Mouse (Mus musculus) midbrain, embryonic 11.5 days (tissue): ENCODE measurements around the gene Tfap2a. TPM values are rescaled to one million over a fixed set of nuclear protein-coding genes. Genes with fewer than 3 reads are reported as not detected.

Experiments used
- ATAC-seq: fragments of 200-750 bp; cut with Nextera tagmentation; 2 replicates; pipeline ENCODE4 v1.8.0; 2017; ENCODE audit warnings: moderate TSS enrichment, moderate library complexity; ENCODE audit not compliant: low FRiP score
- DNase-seq: peaks from one replicate; pipeline ENCODE4 v3.0.0; 2015; ENCODE audit warnings: low spot score; ENCODE audit errors: missing footprints
- H3K27ac ChIP-seq: fragments of 300-500 bp; sonication (generic); 2 replicates; pipeline ENCODE4 v1.5.1; 2014; ENCODE audit warnings: low read depth, low read length
- H3K27me3 ChIP-seq: fragments of 300-500 bp; sonication (generic); 2 replicates; pipeline ENCODE4 v1.6.1; 2014; ENCODE audit warnings: mild to moderate bottlenecking, low read length, moderate library complexity, mixed read lengths; ENCODE audit not compliant: control insufficient read depth, insufficient read depth
- H3K36me3 ChIP-seq: fragments of 300-500 bp; sonication (generic); 2 replicates; pipeline ENCODE4 v1.6.1; 2014; ENCODE audit warnings: mild to moderate bottlenecking, low read length, moderate library complexity, mixed read lengths; ENCODE audit not compliant: control insufficient read depth, insufficient read depth
- H3K4me1 ChIP-seq: fragments of 300-500 bp; sonication (generic); 2 replicates; pipeline ENCODE4 v1.6.1; 2014; ENCODE audit warnings: low read length; ENCODE audit not compliant: control insufficient read depth, insufficient read depth
- H3K4me2 ChIP-seq: fragments of 300-500 bp; sonication (generic); 2 replicates; pipeline ENCODE4 v1.6.1; 2014; ENCODE audit warnings: mild to moderate bottlenecking, moderate library complexity
- H3K4me3 ChIP-seq: fragments of 300-500 bp; sonication (generic); 2 replicates; pipeline ENCODE4 v1.5.1; 2014; ENCODE audit warnings: low read depth, low read length
- H3K9ac ChIP-seq: fragments of 300-500 bp; sonication (generic); 2 replicates; pipeline ENCODE4 v1.6.1; 2014; ENCODE audit warnings: low read length
- H3K9me3 ChIP-seq: fragments of 300-500 bp; sonication (generic); 2 replicates; pipeline ENCODE4 v1.6.1; 2016; ENCODE audit warnings: low read length; ENCODE audit not compliant: control insufficient read depth
- WGBS: fragments of 180-500 bp; shearing (Covaris S2); extraction: QIAGEN DNeasy Blood & Tissue Kit; methylation state at CpG from one replicate; pipeline ENCODE4 v1.1.7; 2014; 5-methylcytosine and 5-hydroxymethylcytosine counted together
- polyA plus RNA-seq: library from polyadenylated mRNA; unstranded; fragments of >200 nt; fragmentation: Nextera tagmentation; extraction: Ambion mirVana; gene quantifications from 2 replicates; pipeline ENCODE4 v1.2.1, GENCODE M21; 2014

Gene Tfap2a
- polyA plus RNA-seq, 1 experiment from 2014 or later = 3.0 TPM

GRCm38 (mm10) chr13:40744111-40744805 is 6.1 kb upstream of the Tfap2a start:
- under 1% methylated on average over 19 of the region's 19 CpGs for WGBS
- H3K4me3 ChIP-seq = no peak overlapping the region
- DNase-seq = peak; percentile 87

GRCm38 (mm10) chr13:40743221-40743620 is 5.0 kb upstream of the Tfap2a start:
- H3K27me3 ChIP-seq = peaks cover 89% of the 10 kb centered on the region
- H3K36me3 ChIP-seq = no peaks in the 10 kb centered on the region
- H3K4me2 ChIP-seq = no peak overlapping the region
- 5% methylated on average over 4 of the region's 4 CpGs for WGBS
- no peaks in the 10 kb centered on the region for H3K4me1 ChIP-seq
- no peak overlapping the region for H3K27ac ChIP-seq
- no peak overlapping the region for H3K9ac ChIP-seq
- no peaks in the 10 kb centered on the region; the same call in 1 of the 2 replicates for H3K9me3 ChIP-seq
- DNase-seq = peak; percentile 92
- H3K4me3 ChIP-seq = no peak overlapping the region
- no peak for ATAC-seq

More at GRCm38 (mm10) chr13:40744111-40744805, 6.1 kb upstream of the Tfap2a start:
- Histone ChIP-seq H3K27ac (no peak overlapping the region), H3K4me2 (no peak overlapping the region; the same call in 1 of the 2 replicates), H3K4me1 (no peaks in the 10 kb centered on the region), H3K36me3 (no peaks in the 10 kb centered on the region), H3K9me3 (no peaks in the 10 kb centered on the region; the same call in 1 of the 2 replicates), H3K27me3 (peaks cover 82% of the 10 kb centered on the region), H3K9ac (no peak overlapping the region)
- no peak for ATAC-seq

GRCm38 (mm10) chr13:40741841-40742550 is 3.8 kb upstream of the Tfap2a start:
- Histone ChIP-seq H3K4me1 (no peaks in the 10 kb centered on the region; the same call in 1 of the 2 replicates), H3K27ac (no peak overlapping the region), H3K27me3 (peaks cover 95% of the 10 kb centered on the region), H3K36me3 (no peaks in the 10 kb centered on the region), H3K4me3 (no peak overlapping the region), H3K9ac (no peak overlapping the region), H3K4me2 (no peak overlapping the region), H3K9me3 (no peaks in the 10 kb centered on the region; the same call in 1 of the 2 replicates)
- DNase-seq (peak; percentile 91), ATAC-seq (no peak)
- WGBS = 2% methylated on average over 25 of the region's 25 CpGs

GRCm38 (mm10) chr13:40741436-40741835 is 3.3 kb upstream of the Tfap2a start:
- Histone ChIP-seq H3K4me1 (no peaks in the 10 kb centered on the region; the same call in 1 of the 2 replicates), H3K36me3 (no peaks in the 10 kb centered on the region), H3K27ac (no peak overlapping the region), H3K4me3 (no peak overlapping the region), H3K9me3 (no peaks in the 10 kb centered on the region; the same call in 1 of the 2 replicates), H3K27me3 (peaks cover 99% of the 10 kb centered on the region), H3K4me2 (no peak overlapping the region), H3K9ac (no peak overlapping the region)
- no peak for DNase-seq
- 3% methylated on average over 7 of the region's 7 CpGs for WGBS
- ATAC-seq = no peak

GRCm38 (mm10) chr13:40740727-40741360 is 2.7 kb upstream of the Tfap2a start:
- Histone ChIP-seq H3K4me2 (no peak overlapping the region), H3K9ac (no peak overlapping the region), H3K9me3 (no peaks in the 10 kb centered on the region; the same call in 1 of the 2 replicates), H3K4me1 (no peaks in the 10 kb centered on the region; the same call in 1 of the 2 replicates), H3K4me3 (no peak overlapping the region), H3K27me3 (peaks cover 99% of the 10 kb centered on the region), H3K36me3 (no peaks in the 10 kb centered on the region), H3K27ac (no peak overlapping the region)
- peak; percentile 93 for DNase-seq
- no peak for ATAC-seq
- 1% methylated on average over 19 of the region's 19 CpGs for WGBS

- H3K4me2 ChIP-seq = no peak overlapping the region
- H3K27ac ChIP-seq = no peak overlapping the region
- no peak overlapping the region for H3K9ac ChIP-seq
- DNase-seq (peak; percentile 93), ATAC-seq (0 out of 2 replicates have a peak, but pooled peaks have one; percentile 12)
- H3K4me1 ChIP-seq = no peaks in the 10 kb centered on the region; the same call in 1 of the 2 replicates
- no peaks in the 10 kb centered on the region for H3K9me3 ChIP-seq
- under 1% methylated on average over 10 of the region's 10 CpGs for WGBS
- H3K36me3 ChIP-seq = no peaks in the 10 kb centered on the region
- peaks cover 99% of the 10 kb centered on the region for H3K27me3 ChIP-seq
- no peak overlapping the region for H3K4me3 ChIP-seq
Measured at GRCm38 (mm10) chr13:40739901-40740300, 1.7 kb upstream of the Tfap2a start.

- peaks cover 98% of the 10 kb centered on the region for H3K27me3 ChIP-seq
- H3K9me3 ChIP-seq = no peaks in the 10 kb centered on the region
- no peaks in the 10 kb centered on the region for H3K36me3 ChIP-seq
- no peak overlapping the region for H3K4me3 ChIP-seq
- no peak overlapping the region for H3K9ac ChIP-seq
- DNase-seq (peak; percentile 92), ATAC-seq (no peak)
- H3K4me1 ChIP-seq = peaks cover under 1% of the 10 kb centered on the region; the same call in 1 of the 2 replicates
- H3K4me2 ChIP-seq = no peak overlapping the region
- under 1% methylated on average over 17 of the region's 17 CpGs for WGBS
- no peak overlapping the region for H3K27ac ChIP-seq
Measured at GRCm38 (mm10) chr13:40739121-40739650, 1.0 kb upstream of the Tfap2a start.

- ATAC-seq = 0 out of 2 replicates have a peak, but pooled peaks have one; percentile 10
- 0% methylated on average over 17 of the region's 22 CpGs for WGBS
- H3K4me2 ChIP-seq = no peak overlapping the region
- H3K9me3 ChIP-seq = no peaks in the 10 kb centered on the region
- no peak overlapping the region for H3K9ac ChIP-seq
- H3K27ac ChIP-seq = no peak overlapping the region
- no peak overlapping the region for H3K4me3 ChIP-seq
- H3K4me1 ChIP-seq = peaks cover 9% of the 10 kb centered on the region
- H3K27me3 ChIP-seq = peaks cover 98% of the 10 kb centered on the region
- peak; percentile 90 for DNase-seq
- no peaks in the 10 kb centered on the region for H3K36me3 ChIP-seq
Measured at GRCm38 (mm10) chr13:40737761-40738160, 415 bp downstream of the Tfap2a start.
